ENCODE assay signal across 34 mouse cellular contexts in the genomic region with DNA sequence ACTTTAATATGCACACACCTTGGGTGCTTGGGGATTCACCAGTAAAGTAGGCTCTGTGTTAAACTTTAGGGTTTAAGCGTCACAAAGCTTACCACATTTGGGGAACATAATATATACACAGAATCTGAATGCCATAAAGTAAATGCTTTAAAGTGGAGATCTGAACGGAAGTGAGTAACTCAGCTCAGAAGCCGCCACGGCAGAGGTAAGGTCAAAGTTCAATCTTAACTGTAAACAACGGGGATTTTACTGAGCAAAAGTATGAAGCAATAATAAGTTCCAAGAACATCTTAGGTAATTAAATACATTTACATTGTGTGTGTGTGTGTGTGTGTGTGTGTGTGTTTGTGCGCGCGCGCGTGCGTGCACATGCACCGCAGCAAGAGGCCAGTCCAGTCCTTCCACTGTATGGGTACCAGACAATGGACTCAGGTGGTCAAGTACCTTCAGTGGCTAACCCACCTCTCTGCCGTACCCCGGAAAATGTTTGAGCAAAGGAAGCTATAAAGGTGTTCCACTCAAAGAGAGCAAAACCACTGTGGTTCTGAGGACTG.
DNase-seq lines count a peak whose midpoint lies in the region; ATAC-seq and TF ChIP-seq lines count a peak whose summit lies in the region.
"Had no signal": no experiment of that assay in that cellular context is flagged by ENCODE, and none has a peak within 500 bp of the region (broad histone marks: within the 10 kb centered on the region; RNA-seq: fewer than 3 reads in every experiment).

No protein-coding gene starts in this region.

- H3K27ac ChIP-seq in liver, postnatal 0 days (ENCODE audit: low read depth) = 0 out of 2 replicates have a peak overlapping the region, but pooled peaks have one; percentile 39
- H3K27ac ChIP-seq: embryonic facial prominence, embryonic 13.5 days; forebrain, embryonic 10.5 days; forebrain, embryonic 15.5 days; gastrocnemius, adult 2 months; heart, embryonic 13.5 days; hindbrain, embryonic 10.5 days; kidney, embryonic 15.5 days; limb, embryonic 10.5 days; limb, embryonic 15.5 days had no signal

- no peak for TF ChIP-seq CTCF in liver, postnatal 0 days (IDR thresholded peaks at IDR 0.05; ENCODE audit: low read depth)

- peak; percentile 40; the same call in 1 of the 2 replicates for TF ChIP-seq EP300 in liver, postnatal 0 days (IDR thresholded peaks at IDR 0.05; ENCODE audit: low read depth)

- no peaks in the 10 kb centered on the region for H3K36me3 ChIP-seq in liver, postnatal 0 days (replicated peaks; ENCODE audit: insufficient read depth, low read length)

- no peak overlapping the region for H3K9ac ChIP-seq in liver, postnatal 0 days (replicated peaks)
- H3K9ac ChIP-seq: embryonic facial prominence, embryonic 13.5 days; forebrain, embryonic 15.5 days; heart, embryonic 13.5 days; kidney, embryonic 15.5 days; limb, embryonic 15.5 days; lung, embryonic 14.5 days had no signal

- 0 out of 2 replicates have a peak, but pooled peaks cover 7% of the 10 kb centered on the region for H3K4me1 ChIP-seq in liver, postnatal 0 days (ENCODE audit: insufficient read depth)
- H3K4me1 ChIP-seq: embryonic facial prominence, embryonic 13.5 days; forebrain, embryonic 10.5 days; forebrain, embryonic 15.5 days; hindbrain, embryonic 10.5 days; kidney, embryonic 15.5 days; limb, embryonic 10.5 days; limb, embryonic 15.5 days had no signal

- ATAC-seq in liver, postnatal 0 days = peak; percentile 77
- ATAC-seq in activated CD4-positive, CD25-positive, alpha-beta regulatory T cell, adult 4 months = peak; percentile 57
- no peak for ATAC-seq in megakaryocyte progenitor cell, adult 5-6 weeks (replicated peaks; ENCODE audit: poor library complexity)
- ATAC-seq: forebrain, embryonic 15.5 days; hindbrain, embryonic 16.5 days; midbrain, embryonic 16.5 days had no signal

- H3K27me3 ChIP-seq in liver, postnatal 0 days (ENCODE audit: insufficient read depth, low read length) = no peaks in the 10 kb centered on the region
- H3K27me3 ChIP-seq: CH12.LX; embryonic facial prominence, embryonic 13.5 days; forebrain, embryonic 15.5 days; heart, embryonic 13.5 days; kidney, embryonic 15.5 days; limb, embryonic 15.5 days had no signal

- no peak overlapping the region for H3K4me2 ChIP-seq in liver, postnatal 0 days (ENCODE audit: low read depth, low read length)
- H3K4me2 ChIP-seq: embryonic facial prominence, embryonic 13.5 days; forebrain, embryonic 15.5 days; heart, embryonic 13.5 days; kidney, embryonic 15.5 days; limb, embryonic 15.5 days; lung, embryonic 14.5 days; midbrain, embryonic 11.5 days had no signal

- DNase-seq in liver, postnatal 0 days = peak; percentile 31
- DNase-seq in liver = no peak
- DNase-seq in large intestine, adult 2 months (ENCODE audit: low read depth, low spot score) = peak; percentile 16
- DNase-seq in cerebellum, adult 11-12 months = no peak
- DNase-seq in kidney, adult 11 months = no peak
- DNase-seq: adrenal gland, postnatal 14 days; cerebellum, adult 11 months; cerebellum, adult 9-11 months; gastrocnemius, adult 2 months; gastrocnemius, postnatal 36 days; heart, postnatal 10 days; kidney, adult 18-20 months; kidney, postnatal 25 days; layer of hippocampus, postnatal 36 days; lung, embryonic 14.5 days; right cerebral cortex, postnatal 25 days; spleen, adult 18-20 months; thymus, adult 2 months; thymus, postnatal 36 days had no signal

- H3K4me3 ChIP-seq in liver, postnatal 0 days (ENCODE audit: low read depth, low read length) = no peak overlapping the region
- H3K4me3 ChIP-seq: embryonic facial prominence, embryonic 13.5 days; forebrain, embryonic 10.5 days; forebrain, embryonic 15.5 days; gastrocnemius, adult 2 months; heart, embryonic 13.5 days; hindbrain, embryonic 10.5 days; kidney, embryonic 15.5 days; limb, embryonic 10.5 days; limb, embryonic 15.5 days had no signal

- no peaks in the 10 kb centered on the region for H3K9me3 ChIP-seq in liver, postnatal 0 days (ENCODE audit: low read length)
- H3K9me3 ChIP-seq: embryonic facial prominence, embryonic 13.5 days; forebrain, embryonic 10.5 days; forebrain, embryonic 15.5 days; G1E; heart, embryonic 13.5 days; hindbrain, embryonic 10.5 days; kidney, embryonic 15.5 days; limb, embryonic 10.5 days; limb, embryonic 15.5 days had no signal

- 83% methylated on average over 14 of the region's 14 CpGs for WGBS in liver, postnatal 0 days (ENCODE audit: insufficient replicate concordance)
- 23% methylated on average over 14 of the region's 14 CpGs for WGBS in large intestine, adult 2 months

Comparison
In these comparisons a context has a peak if more than half of its experiments do, and no peak if none do; other contexts are left out.
1. DNase-seq: peak in liver, postnatal 0 days (single experiment) and large intestine, adult 2 months (single experiment); none in liver (single experiment), cerebellum, adult 11-12 months (single experiment) and kidney, adult 11 months (single experiment).